Mouse (Mus musculus) inflammation-experienced regulatory T-cells, adult 6 months (primary cell): ENCODE results near the gene Il23a. TPM values are rescaled to one million over a fixed set of nuclear protein-coding genes. Genes with fewer than 3 reads are reported as not detected.
"Not testable (repeated sequence)": the region's sequence is repeated elsewhere in the genome, so short reads cannot be mapped to it uniquely, and the experiment has no call there.

ENCODE experiments used
- ATAC-seq: one replicate; pipeline ENCODE4 v1.8.0; 2017
- polyA plus RNA-seq, 3 experiments: library from polyadenylated mRNA; unstranded; fragments of 100-300 nt; shearing (Covaris generic); gene quantifications; one replicate each; pipeline ENCODE4 v1.2.1; 2017

The Il23a gene
- polyA plus RNA-seq = not detected

GRCm38 (mm10) chr10:128298702-128299171 is at the start of gene Il23a:
Gene Il23a (minus strand): TSS chr10:128298752.
- no peak for ATAC-seq

DNA sequence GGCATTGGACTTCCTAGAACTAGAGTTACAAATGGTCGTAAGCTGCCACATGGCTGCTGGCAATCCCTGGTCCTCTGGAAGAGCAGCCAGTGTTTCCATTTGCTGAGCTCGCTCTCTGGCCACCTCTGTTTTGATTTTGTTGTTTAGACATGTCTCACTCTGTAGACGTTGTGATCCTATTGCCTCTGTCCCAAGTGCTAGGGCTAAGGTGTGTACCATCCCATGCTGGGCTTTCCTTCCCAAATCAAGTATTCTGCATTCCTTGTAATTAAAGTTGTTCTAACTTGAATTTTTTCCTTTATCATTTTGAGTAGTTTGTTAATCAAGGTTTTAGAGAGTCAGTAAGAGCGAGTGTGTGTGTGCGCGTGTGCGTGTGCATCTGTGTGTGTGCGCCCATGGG is 49.0 kb upstream of the Il23a start:
- no peak for ATAC-seq

GRCm38 (mm10) chr10:128344568-128345275 is 46.2 kb upstream of the Il23a start:
- peak; percentile 94 for ATAC-seq

GRCm38 (mm10) chr10:128343436-128343835 is 44.9 kb upstream of the Il23a start:
- ATAC-seq = no peak

DNA sequence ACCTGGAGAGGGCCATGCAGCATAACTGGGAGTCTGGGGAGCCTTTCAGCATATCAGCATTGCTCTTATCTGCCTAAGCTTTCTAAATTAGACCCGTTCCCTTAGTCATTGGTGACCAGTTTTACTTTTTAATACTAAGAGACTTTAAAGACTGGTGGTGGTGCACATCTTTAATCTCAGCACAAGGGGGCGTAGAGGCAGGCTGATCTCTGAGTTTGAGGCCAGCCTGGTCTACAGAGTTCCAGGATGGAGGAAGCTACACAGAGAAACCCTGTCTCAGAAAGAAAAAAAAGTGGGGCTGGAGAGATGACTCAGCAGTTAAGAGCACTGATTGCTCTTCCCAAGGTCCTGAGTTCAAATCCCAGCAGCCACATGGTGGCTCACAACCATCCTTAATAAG is 41.7 kb upstream of the Il23a start:
- ATAC-seq = no peak

GRCm38 (mm10) chr10:128338948-128339347 is 40.4 kb upstream of the Il23a start:
- ATAC-seq = no peak

- no peak for ATAC-seq
These were observed 39.9 kb upstream of the Il23a start for GRCm38 (mm10) chr10:128338415-128338814.

- peak; percentile 95 for ATAC-seq
These were observed 39.0 kb upstream of the Il23a start, which contains the start of gene Cs for GRCm38 (mm10) chr10:128337306-128338181. Gene Cs (plus strand): TSS chr10:128337734.

- no peak for ATAC-seq
These were observed 38.0 kb upstream of the Il23a start for GRCm38 (mm10) chr10:128336597-128336996.

DNA sequence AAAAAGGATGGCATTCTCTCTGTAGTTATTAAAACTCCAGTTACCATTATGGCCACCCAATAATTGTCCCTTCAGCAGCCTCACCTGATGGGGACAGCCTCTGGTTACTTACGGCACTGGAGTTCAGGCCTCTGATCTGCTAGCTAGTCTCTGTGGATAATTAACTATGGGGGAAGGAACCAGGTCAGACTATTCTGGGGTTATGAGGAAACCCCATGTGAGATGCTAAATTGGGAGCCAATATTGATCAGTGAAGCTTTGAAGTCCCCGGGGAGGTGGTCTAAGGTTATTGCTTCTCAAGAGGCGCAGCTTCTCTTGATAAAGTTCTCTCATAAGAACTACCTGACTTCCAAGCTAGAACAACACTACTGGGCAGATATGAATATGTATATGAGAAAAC is 37.6 kb upstream of the Il23a start:
- no peak for ATAC-seq

DNA sequence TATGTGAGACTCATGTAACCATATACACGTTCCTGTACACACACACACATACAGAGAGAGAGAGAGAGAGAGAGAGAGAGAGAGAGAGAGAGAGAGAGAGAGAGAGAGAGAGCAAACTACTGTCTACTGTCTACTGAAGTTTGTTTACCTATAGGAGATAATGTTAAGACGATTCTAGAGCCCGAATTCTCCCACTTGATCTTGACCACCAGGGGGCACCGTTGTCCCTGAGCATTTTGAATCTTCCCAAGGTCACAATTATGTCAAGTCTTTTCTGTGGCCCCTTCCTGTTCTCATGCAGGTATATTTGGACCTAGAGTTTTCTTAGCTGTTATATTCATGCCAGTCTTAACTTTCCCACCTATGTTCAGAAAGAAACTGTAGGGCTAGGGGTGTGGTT is 37.0 kb upstream of the Il23a start:
- ATAC-seq = peak; percentile 27

GRCm38 (mm10) chr10:128332358-128333249 is 34.1 kb upstream of the Il23a start:
- ATAC-seq = not testable (repeated sequence)

DNA sequence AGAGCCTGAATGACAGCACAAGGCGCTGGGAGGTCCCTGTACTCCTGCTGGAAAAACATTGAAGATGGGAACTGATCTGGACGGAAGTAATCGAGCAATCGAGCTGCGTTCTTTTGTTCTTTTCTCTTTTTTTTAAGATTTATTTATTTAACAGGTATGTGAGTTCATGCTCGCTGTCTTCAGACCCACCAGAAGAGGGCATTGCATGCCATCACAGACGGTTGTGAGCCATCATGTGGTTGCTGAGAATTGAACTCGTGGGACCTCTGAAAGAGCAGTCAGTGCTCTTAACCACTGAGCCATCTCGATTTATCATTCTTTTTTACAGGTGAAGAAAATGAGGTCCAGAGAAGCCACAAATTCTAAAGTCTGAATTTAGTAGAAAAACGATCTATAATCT is 29.1 kb upstream of the Il23a start:
- ATAC-seq = no peak

DNA sequence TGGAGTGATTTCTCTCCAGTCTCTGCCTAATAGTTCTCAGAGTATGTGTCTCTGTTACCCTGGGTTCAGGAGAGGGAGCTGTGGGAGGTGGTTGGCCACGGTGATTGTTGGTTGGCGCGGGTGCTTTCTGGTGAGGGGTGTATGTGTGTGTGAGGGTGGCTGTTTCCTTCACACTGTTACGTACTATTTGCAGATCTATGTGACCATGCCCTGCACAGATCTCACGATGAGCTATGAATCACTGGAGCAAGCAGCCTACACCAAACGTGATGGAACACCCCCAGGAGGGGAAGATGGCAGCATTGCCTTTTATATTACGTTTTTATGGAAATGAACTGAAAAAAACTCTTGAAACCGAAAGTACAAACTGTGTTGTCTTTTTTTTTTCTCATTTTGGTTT is 28.3 kb upstream of the Il23a start:
- no peak for ATAC-seq

- ATAC-seq = peak; percentile 60
These were observed 25.0 kb upstream of the Il23a start for GRCm38 (mm10) chr10:128323516-128323915.

DNA sequence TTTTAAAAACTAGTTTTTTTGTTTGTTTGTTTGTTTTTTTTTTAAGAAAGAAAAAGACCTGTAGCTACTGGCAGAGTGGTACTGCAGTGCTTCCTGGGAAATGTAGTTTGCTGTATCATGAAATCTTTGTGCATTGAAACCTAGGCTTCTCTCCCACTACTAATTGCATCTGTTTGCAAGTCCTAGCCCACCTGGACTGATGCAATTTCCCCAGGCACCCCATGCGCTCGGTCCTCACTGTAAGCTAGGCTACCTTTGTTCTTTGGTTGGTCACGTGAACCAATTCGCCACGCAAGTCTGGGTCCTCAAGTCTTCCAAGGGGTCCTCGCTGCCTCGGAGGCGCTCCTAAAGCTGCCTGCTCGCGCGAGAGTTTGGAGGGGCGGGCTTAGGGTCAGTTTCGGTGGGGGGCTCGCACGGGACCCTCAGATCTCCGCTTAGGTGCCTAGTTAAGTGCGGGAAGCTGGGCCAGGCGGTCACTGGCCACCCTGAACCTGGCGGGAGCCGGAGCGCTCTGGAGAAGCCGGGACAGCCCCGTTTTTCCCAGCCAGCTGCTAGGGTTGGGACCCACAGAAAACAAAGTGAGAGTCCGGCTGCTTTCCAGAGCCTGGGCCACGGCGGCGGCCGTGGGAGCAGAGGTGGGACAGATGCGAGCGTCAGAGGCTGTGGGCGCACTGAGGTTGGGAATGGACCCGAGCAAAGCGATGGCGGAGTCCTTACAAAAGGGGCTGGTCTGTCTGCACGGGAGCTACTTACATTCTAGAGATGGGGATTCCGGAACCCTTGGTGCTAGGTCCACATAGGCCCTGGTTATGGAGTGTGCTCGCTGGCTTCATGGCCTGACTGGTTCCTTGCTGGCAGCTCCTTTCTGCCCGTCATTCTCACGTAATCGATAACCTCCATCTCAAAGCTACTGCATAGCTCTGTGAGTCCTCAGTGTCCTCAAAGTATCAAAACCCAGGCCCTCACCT is 23.9 kb upstream of the Il23a start, which contains the start of gene Cnpy2:
Cnpy2 (plus strand) TSS at position 319 of the 968 bp plus-strand sequence.
- peak; percentile 78 for ATAC-seq

DNA sequence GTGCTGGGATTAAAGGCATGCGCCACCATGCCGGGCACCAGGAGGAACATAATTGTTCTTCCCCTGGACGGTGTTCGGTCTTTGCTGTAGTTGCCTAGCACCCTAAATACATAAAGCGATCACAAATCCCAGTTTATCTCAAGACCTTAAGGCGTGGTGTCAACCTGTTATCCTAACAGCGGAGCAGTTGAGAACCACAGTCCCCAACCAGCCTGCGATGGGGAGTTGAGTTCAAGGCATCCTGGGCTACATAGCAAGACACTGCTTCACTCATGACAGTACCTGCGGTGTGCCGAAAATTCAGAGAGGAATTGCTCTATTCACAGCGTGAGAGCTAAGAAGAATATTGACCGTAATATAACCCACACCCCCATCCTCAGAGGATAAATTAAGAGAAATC is 23.1 kb upstream of the Il23a start:
- ATAC-seq = no peak

GRCm38 (mm10) chr10:128315578-128315977 is 17.0 kb upstream of the Il23a start:
- no peak for ATAC-seq

GRCm38 (mm10) chr10:128310902-128311301 is 12.3 kb upstream of the Il23a start:
- ATAC-seq = no peak

GRCm38 (mm10) chr10:128310177-128310576 is 11.6 kb upstream of the Il23a start:
- ATAC-seq = no peak

GRCm38 (mm10) chr10:128309654-128310053 is 11.1 kb upstream of the Il23a start:
- ATAC-seq = no peak
